Mouse (Mus musculus) retina, postnatal 7 days (tissue): ENCODE measurements around the gene Hax1.

Experiments used
- DNase-seq: peaks from one replicate; pipeline ENCODE4 v3.0.0-alpha.2; 2012; ENCODE audit warnings: low read depth, low spot score

The Hax1 gene

DNA sequence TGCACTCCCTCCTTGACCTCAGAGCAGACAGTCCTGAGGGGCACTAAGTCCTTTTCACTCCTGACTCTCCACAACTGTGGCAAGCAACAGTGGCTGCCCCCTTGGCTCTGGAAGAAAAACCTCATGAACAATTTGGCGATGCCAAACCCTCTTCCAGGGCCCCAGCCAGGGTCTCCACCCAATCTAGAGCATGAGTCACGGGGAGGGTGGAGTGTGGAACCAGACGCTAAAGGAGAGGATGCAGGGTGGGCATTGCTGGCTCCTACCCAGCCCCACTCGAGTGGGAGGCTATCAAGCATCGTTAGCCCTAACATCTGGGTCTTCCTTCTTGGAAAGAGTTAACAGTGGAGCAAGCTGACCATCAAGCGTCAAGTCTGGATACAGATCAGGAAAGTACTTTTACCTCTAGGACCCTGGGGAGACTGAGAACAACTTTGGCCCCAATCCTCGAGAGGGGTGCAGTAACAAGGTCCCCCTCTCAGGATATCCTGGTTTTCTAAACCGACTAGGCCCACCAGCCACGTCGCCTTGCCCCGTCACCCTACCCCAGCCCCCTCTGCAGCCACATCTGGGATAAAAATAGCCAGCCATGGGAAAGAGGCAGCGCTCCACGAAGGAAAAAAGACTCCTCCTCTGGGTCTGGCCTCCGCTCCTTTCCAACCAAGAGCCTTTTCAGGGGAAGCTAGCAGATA, 36.4 kb downstream of the Hax1 start:
- no peak for DNase-seq

DNA sequence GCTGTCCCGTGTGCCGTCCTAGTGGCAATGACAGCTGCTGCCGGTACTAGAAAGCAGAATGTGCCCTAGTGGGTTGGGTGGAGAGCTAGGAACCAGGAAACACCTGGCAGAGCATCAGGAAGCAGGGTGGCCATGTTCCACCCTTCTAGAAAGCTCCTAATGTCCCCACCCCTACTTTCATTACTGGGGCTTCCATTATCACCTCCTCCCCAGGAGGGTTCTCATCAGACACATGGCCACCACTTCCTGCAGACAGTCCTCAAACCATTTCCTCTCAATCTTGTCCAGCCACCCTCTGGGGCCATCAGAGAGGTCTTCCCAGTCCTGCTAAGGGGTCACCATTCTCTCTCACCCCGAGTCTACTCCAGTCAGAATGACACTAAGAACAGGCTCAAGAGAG, 37.1 kb downstream of the Hax1 start:
- DNase-seq: no peak

- peak; percentile 78 for DNase-seq
Observed at GRCm38 (mm10) chr3:89960469-89960868, 38.1 kb downstream of the Hax1 start.

DNA sequence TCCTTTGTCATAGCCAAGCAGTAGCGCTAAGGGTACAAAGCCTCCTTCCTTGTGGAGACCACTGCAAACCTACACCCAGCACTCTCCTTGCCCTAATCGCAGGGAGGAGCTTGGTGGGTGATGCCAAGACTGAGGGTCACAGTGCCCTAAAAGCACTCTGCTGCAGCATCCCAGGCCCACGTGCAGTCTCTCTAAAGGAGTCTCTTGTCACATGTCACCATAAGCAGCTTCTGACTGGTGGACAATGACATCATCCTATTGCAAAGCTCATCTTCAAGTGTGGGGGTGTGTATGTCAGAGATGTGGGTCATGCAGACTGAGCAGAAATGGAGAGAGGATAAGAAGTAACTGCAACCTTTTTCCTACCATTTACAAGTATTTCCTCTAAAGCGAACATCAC, 39.1 kb downstream of the Hax1 start:
- peak; percentile 42 for DNase-seq

DNA sequence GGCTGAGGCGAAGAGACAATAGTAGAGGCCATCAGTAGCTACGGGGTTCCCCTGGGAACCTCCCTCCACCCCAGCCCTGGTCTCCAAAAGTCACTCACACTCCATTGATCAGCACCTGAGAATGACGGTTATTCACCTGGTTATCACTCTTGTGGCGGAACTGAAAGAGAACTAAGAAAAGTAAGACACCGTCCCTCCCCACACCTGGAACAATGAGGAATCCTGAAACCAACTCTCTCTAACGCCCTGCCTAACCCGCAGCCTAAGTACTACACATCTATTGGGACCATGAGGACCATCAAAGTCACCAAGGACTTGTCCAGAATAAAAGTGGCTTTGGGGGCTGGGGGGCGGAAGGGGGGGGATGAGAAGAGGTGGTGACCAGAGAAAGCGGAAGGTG, 40.7 kb downstream of the Hax1 start:
- DNase-seq: no peak

- no peak for DNase-seq
Observed at GRCm38 (mm10) chr3:89956177-89956971, 42.2 kb downstream of the Hax1 start.

- peak; percentile 60 for DNase-seq
Observed at GRCm38 (mm10) chr3:89953420-89953819, 45.2 kb downstream of the Hax1 start.

- DNase-seq: no peak
Observed at GRCm38 (mm10) chr3:89948655-89949054, 49.9 kb downstream of the Hax1 start.

DNA sequence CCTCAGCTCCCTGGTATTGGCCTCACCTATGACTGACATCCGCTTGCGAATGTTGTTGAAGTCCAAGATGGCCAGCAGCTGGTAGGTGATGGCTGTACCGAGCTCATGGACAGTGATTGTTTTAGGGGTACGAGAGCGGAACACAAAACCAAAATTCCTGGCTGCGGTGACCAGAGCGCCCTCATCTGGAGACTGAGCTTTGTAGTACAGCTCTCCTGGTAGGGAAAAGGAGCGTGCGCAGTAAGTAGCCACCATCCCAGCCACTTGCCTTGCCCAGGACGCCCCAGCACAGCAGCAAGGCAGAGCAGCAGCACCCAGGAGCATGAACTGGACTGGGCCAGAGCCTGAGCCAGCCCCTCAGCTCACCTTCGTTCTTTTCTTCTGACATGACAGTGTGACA, 50.6 kb downstream of the Hax1 start:
- no peak for DNase-seq
